Mouse (Mus musculus) heart, postnatal 36 days (tissue): ENCODE measurements around the gene Pax5. TPM values are rescaled to one million over a fixed set of nuclear protein-coding genes. Genes with fewer than 3 reads are reported as not detected.

Source experiments
- DNase-seq, 2 experiments: peaks; one replicate each; pipeline ENCODE4 v3.0.0; 2021 to 2022
- intact Hi-C: fragments of 180-260 bp; cut with DNase I; formaldehyde crosslinking; loops from one replicate; pipeline ENCODE4 v1.15.1; 2025
- total RNA-seq, 2 experiments: library from RNA; stranded (reverse); gene quantifications; 2 replicates each; pipeline ENCODE4 v1.2.3; 2021

Pax5 gene
- total RNA-seq, 2 experiments from 2014 or later = 0.72 to 0.73 TPM

GRCm38 (mm10) chr4:44706865-44707264 is 3.4 kb downstream of the Pax5 start:
- no peak for DNase-seq
- intact Hi-C loops = no loop called here

DNA sequence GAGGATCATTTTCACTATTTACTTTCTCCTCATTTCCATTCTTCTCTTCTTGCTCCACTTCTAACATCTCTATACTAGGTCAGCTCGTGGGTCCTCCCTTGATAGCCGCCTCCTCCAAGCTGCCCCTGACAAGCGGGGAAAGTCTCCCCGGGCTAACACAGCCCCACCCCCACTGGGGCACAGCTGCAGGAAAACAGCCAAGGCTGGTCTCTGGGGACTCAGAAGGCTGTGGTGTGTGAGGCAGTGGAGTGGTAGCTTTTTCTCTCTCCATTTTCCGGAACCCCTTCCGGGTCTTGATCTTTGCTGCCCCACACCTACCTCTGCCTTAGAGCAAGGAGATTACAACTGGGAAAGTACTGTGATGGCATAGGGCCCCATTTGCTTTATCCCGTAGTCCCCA is 4.3 kb downstream of the Pax5 start:
- DNase-seq = no peak

DNA sequence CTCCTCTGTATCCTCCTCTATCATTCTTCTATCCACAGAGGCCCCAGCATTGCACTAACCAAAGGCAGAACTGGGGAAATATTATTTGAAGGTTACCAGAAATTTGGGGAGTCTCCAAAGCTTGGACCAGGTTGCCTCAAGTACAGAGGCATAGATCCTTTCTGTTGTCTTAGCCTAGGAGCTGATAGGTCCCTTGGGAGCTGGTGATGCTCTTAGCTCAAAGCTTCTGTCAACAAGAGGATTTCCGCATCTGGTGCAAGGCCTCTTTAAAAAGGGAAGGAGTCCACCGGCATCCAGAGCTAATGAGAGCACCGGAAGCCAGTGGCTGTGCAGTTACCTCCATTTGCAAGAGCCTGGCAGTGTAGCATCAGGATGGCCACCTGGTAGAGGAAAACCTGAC is 5.1 kb downstream of the Pax5 start:
- intact Hi-C loops = no loop called here
- no peak for DNase-seq

More for the DNA sequence above, 4.3 kb downstream of the Pax5 start:
- intact Hi-C loops = no loop called here

DNA sequence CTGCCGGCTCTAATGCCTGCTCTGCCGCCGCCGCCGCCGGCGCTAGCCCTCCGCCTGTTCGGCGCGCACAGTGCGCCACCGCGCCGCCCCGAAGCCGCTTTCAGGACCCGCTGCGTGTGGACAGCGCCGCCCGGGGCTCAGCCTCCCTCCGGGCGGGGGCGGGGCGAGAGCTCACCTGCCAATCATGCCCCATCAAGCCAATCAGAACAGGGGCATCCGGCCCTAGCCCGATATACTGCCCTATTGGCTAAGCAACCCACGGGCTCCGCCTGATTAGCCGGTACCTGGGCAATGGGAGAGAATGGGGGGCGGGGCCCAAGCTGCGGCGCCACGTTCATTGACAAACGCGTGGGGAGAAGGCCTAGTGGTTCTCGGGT is 5.9 kb downstream of the Pax5 start:
- intact Hi-C loops = no loop called here
- peak; percentile 71 to 78 for DNase-seq

DNA sequence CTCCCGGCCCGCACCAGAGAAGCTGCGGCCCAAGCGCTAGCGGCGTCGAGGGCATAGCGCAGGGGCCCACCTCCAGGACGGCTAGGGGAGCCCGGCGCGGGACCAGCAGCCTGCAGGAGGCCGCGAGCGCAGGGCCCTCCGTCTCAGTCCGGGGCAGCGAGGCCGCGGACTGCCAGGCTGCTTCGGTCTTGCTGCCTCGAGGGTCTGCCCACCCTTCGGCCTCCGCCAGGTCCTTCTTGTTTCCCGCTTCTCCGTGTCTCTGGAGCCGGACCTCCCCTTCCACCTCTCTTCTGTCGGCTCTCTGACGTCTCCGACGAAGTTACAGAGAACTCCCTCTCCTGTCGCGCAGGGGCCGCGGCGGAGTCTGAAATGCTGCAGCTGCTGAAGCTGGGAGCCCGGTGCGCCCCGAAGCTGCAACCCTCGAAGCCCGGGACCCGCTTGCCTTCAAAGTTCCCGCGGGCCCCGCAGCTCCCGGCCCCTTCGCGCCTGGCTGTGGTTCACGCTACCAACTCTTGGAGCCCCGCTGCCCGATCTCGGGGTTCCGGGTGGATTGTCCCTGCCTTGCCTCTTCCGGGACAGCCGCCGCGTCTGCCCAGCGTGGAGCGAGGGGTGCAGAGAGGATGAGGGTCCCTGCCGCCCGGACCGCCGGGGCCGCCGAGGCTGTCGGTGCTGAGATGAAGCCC is 6.5 kb downstream of the Pax5 start:
- intact Hi-C loops = no loop called here
- no peak for DNase-seq

GRCm38 (mm10) chr4:44702891-44703685 is 7.2 kb downstream of the Pax5 start:
- intact Hi-C loops = no loop called here
- DNase-seq = no peak

DNA sequence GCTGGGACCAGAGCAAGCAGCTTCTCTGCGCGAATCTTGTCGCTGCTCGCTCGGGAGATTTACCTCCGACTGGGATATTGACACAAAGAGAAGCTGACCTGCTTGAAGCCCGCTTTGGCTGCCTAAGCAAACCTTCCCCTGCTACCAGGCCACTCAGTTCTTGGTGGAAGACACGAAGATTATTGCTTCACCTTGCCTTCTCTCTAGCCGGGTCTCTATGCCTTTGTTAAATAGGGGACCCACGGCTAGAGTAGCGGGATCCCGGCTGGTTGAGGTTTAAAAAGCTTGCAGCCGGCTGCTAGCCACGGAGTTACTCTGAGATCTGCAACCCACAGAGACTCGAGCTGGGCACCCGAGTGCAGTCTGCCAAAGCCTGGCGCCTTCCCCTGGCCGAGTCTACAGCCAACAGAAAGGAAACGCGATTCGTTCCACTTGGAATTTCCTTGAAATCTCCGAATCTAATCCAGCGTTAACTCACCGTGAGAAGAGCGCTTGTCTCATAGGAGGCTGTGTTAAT is 8.2 kb downstream of the Pax5 start:
- intact Hi-C loops = no loop called here
- DNase-seq = no peak

- no peak for DNase-seq
- intact Hi-C loops = no loop called here
These were observed 8.8 kb downstream of the Pax5 start for GRCm38 (mm10) chr4:44701513-44701912.

GRCm38 (mm10) chr4:44696676-44697075 is 13.6 kb downstream of the Pax5 start:
- DNase-seq = no peak
- intact Hi-C loops = no loop called here

GRCm38 (mm10) chr4:44694369-44694768 is 15.9 kb downstream of the Pax5 start:
- intact Hi-C loops = no loop called here

GRCm38 (mm10) chr4:44685582-44685981 is 24.7 kb downstream of the Pax5 start:
- intact Hi-C loops = no loop called here
- no peak for DNase-seq

More at GRCm38 (mm10) chr4:44694369-44694768, 15.9 kb downstream of the Pax5 start:
- DNase-seq = no peak

DNA sequence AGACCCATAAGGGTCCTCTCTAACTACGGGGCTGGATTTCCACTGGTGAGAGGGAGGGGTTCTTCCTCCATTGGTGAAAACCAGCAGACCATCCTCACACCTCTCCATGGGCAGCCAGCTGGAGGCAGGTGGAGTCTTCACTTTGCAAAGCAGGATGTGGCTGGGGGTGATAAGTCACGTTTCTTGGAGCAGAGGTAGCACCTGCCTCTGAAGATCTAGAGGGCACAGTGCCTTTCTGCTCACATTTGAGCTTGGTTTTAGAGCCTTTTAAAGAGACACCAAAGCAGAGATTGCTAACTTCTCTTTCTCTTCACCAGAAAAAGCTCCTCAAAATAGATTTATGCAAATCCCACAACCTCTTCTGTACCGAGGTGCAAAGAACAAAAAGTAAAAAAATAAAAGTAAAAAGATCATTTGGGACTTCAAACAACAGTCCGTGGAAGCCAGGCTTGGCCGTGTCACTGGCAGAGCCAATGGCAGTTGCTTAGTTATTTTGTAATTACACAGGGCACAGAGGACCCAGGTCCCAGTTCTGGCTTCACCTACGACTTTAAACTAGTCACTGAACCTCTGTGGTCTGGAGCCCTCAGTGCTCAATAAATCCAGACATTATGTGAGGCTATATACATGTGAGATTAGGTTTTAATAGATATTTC is 29.9 kb downstream of the Pax5 start:
- intact Hi-C loops = no loop called here
- DNase-seq = no peak

DNA sequence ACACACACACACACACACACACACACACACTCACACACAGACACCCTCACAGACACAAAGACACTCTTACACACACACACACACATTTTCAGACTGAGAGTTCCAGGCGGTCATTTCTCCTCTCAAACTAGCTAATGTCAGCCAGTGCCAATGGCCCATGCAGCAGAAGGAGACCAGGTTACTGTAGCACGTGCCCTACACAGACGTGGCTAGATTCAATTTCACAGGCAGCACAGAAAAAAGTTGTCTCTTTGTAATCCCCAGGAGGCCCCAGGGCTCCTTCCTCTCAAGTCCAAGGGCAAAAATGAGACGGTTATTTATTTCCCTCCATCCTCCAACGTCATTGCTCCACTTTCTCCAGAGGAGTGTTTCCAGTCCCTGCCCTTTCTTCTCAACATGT is 31.6 kb downstream of the Pax5 start:
- intact Hi-C loops = no loop called here
- no peak for DNase-seq

GRCm38 (mm10) chr4:44678026-44678425 is 32.3 kb downstream of the Pax5 start:
- intact Hi-C loops = no loop called here
- no peak for DNase-seq

- DNase-seq = no peak
- intact Hi-C loops = no loop called here
These were observed 35.3 kb downstream of the Pax5 start for GRCm38 (mm10) chr4:44674973-44675372.

- no peak for DNase-seq
- intact Hi-C loops = no loop called here
These were observed 36.6 kb downstream of the Pax5 start for GRCm38 (mm10) chr4:44673726-44674125.

- intact Hi-C loops = no loop called here
- no peak for DNase-seq
These were observed 37.9 kb downstream of the Pax5 start for GRCm38 (mm10) chr4:44672216-44672937.

DNA sequence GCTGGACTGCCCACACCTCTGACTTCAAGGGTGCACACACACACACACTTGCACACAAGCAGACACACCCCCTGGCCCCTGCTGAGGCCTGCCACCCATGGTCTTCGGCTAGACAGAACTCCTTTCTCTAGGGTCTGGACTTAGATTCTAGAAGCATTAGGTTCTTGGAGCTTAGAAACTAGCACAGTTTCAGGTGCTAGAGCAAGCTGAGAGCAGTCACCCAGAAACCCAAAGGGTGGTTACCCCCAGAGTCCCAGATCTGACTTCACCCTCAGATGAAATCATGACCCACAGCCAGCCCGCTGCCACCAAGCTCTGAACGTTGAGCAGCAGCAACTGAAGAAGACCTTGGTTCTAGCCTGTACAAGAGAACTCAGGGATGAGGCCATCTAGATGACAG is 38.8 kb downstream of the Pax5 start:
- no peak for DNase-seq
- intact Hi-C loops = no loop called here

GRCm38 (mm10) chr4:44671035-44671434 is 39.3 kb downstream of the Pax5 start:
- no peak for DNase-seq
- intact Hi-C loops = no loop called here

DNA sequence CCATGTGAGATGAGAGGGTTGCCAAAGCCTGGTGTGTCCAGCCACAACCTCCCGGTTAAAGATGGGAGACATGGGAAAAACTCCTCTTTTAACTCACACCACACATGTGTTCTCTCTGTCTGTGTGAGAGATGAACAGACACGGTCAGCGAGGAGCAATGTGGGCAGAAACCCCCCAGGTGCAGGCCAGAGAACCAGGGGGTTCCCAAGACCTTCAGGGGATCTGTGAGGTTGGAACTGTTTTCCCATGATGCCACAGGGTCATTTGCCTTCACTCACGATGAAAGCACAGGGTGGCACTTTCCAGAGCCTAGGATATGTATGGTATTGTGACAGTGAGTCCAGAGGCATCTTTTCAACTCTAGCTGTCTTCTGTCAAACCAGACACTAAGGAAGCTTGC is 39.9 kb downstream of the Pax5 start:
- DNase-seq = no peak

More for the DNA sequence above, 39.9 kb downstream of the Pax5 start:
- intact Hi-C loops = no loop called here
